14 mouse cellular contexts compared by ENCODE assay signal in the genomic region with DNA sequence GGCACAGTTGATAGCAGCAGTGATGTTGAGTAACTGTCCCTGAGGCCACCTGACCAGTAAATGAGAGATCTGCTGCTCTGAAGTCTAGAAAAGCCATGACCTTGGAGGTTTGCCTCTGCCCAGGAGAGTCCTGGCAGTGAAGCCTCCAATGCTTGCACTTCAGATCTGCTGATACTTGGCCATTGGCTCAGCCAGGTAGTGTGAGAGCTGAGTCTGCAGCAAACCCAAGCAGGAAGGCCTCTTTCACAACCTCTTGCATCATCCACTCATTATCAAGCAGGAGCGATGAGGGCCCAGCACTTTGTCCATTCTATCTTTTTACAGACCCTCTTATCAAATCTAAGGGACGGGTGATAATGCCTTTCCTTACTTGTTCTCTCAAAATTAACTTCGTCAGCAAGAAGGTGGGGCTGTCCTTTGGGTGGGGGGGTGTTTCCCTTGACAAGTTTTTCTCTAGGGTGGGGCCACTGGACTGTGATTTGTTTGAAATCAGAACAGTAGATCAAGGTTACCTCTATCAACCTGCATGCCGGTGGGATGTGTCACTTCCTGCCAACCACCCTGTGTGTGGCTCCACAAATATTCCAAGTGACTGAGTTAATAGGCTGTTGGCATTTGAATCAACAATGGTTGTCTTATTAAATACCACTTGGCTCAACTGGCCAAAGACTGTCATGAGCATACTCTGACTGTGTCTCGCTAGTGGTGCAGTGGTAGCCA. TPM values are rescaled to one million over a fixed set of nuclear protein-coding genes. Genes with fewer than 3 reads are reported as not detected.
A peak's percentile ranks its signal among the peaks of the same experiment; 100 is the strongest.
DNase-seq lines count a peak whose midpoint lies in the region; ATAC-seq and TF ChIP-seq lines count a peak whose summit lies in the region.
"Had no signal": no experiment of that assay in that cellular context is flagged by ENCODE, and none has a peak within 500 bp of the region (broad histone marks: within the 10 kb centered on the region; RNA-seq: fewer than 3 reads in every experiment).

No protein-coding gene starts in this region.

- 77% methylated on average over 5 of the region's 5 CpGs for WGBS in kidney, adult 2 months
- 75% methylated on average over 5 of the region's 5 CpGs for WGBS in intestine, embryonic 14.5 days
- 54% methylated on average over 5 of the region's 5 CpGs for WGBS in lung, adult 2 months
- WGBS in stomach, embryonic 16.5 days = 65% methylated on average over 5 of the region's 5 CpGs
- WGBS in kidney, embryonic 16.5 days = 81% methylated on average over 5 of the region's 5 CpGs

- no peaks in the 10 kb centered on the region for H3K36me3 ChIP-seq in kidney, adult 2 months (ENCODE audit: control insufficient read depth, insufficient read depth, low read length)
- H3K36me3 ChIP-seq in intestine, embryonic 14.5 days (ENCODE audit: control insufficient read depth, insufficient read depth, low read length) = no peaks in the 10 kb centered on the region
- H3K36me3 ChIP-seq in stomach, embryonic 16.5 days (ENCODE audit: control insufficient read depth, insufficient read depth, low read length) = no peaks in the 10 kb centered on the region
- H3K36me3 ChIP-seq in kidney, embryonic 16.5 days (ENCODE audit: insufficient read depth, low read length) = no peaks in the 10 kb centered on the region
- H3K36me3 ChIP-seq: heart, embryonic 12.5 days; hindbrain, embryonic 15.5 days had no signal

- H3K27ac ChIP-seq in kidney, adult 2 months (ENCODE audit: insufficient read depth, low read depth, low read length) = peak overlapping the region; percentile 35
- no peak overlapping the region for H3K27ac ChIP-seq in intestine, embryonic 14.5 days (ENCODE audit: low read depth)
- peak overlapping the region; percentile 46 for H3K27ac ChIP-seq in stomach, embryonic 16.5 days (ENCODE audit: low read length)
- H3K27ac ChIP-seq in kidney, embryonic 16.5 days (ENCODE audit: low read length) = no peak overlapping the region
- H3K27ac ChIP-seq in left cerebral cortex, adult 2 months = no peak overlapping the region
- H3K27ac ChIP-seq: hindbrain, embryonic 15.5 days had no signal

- no peak; the same call in 1 of the 2 replicates for TF ChIP-seq CTCF in kidney, adult 2 months (conservative IDR thresholded peaks at IDR 0.05; ENCODE audit: insufficient read depth, insufficient read length, low read depth, low read length)
- TF ChIP-seq CTCF in lung, adult 2 months (IDR thresholded peaks at IDR 0.05; ENCODE audit: insufficient read depth, low read length) = no peak
- no peak for TF ChIP-seq CTCF in left cerebral cortex, adult 2 months (IDR thresholded peaks at IDR 0.05)

- no peak for TF ChIP-seq POLR2A in kidney, adult 2 months (IDR thresholded peaks at IDR 0.05; ENCODE audit: low read depth, low read length)
- TF ChIP-seq POLR2A in lung, adult 2 months (IDR thresholded peaks at IDR 0.05; ENCODE audit: borderline replicate concordance, extremely low read depth, low read depth, low read length) = no peak

- 0 out of 2 replicates have a peak, but pooled peaks have one; percentile 36 for ATAC-seq in intestine, embryonic 14.5 days (replicated peaks; ENCODE audit: low FRiP score, low TSS enrichment, low read depth)
- ATAC-seq in stomach, embryonic 16.5 days (ENCODE audit: insufficient read depth, low FRiP score) = peak; percentile 42; the same call in 1 of the 2 replicates
- ATAC-seq in kidney, embryonic 16.5 days (ENCODE audit: low FRiP score, low TSS enrichment) = no peak
- ATAC-seq: CD4-positive, CD25-positive, alpha-beta regulatory T cell, adult 4 months had no signal

- H3K4me1 ChIP-seq in kidney, adult 2 months (ENCODE audit: control insufficient read depth, insufficient read depth, low read length) = peaks cover 9% of the 10 kb centered on the region
- peaks cover 5% of the 10 kb centered on the region; the same call in 1 of the 2 replicates for H3K4me1 ChIP-seq in intestine, embryonic 14.5 days (replicated peaks; ENCODE audit: control insufficient read depth, insufficient read depth, low read length)
- peaks cover 29% of the 10 kb centered on the region for H3K4me1 ChIP-seq in lung, adult 2 months (ENCODE audit: control insufficient read depth, insufficient read depth, low read length)
- peaks cover 11% of the 10 kb centered on the region for H3K4me1 ChIP-seq in stomach, embryonic 16.5 days (ENCODE audit: control insufficient read depth, insufficient read depth, low read length)
- H3K4me1 ChIP-seq in kidney, embryonic 16.5 days (ENCODE audit: insufficient read depth, low read length) = peaks cover 16% of the 10 kb centered on the region

- DNase-seq in kidney, adult 2 months = peak; percentile 19
- no peak for DNase-seq in kidney, postnatal 14 days
- DNase-seq in intestine, embryonic 14.5 days (ENCODE audit: low spot score) = no peak
- peak; percentile 55 for DNase-seq in lung, adult 2 months
- no peak for DNase-seq in cerebellum, postnatal 14 days
- no peak for DNase-seq in left cerebral cortex, adult 2 months (ENCODE audit: extremely low spot score in 1 of 2, low spot score in 2 of 2)
- DNase-seq: cerebellum, adult 11-12 months had no signal

- H3K4me2 ChIP-seq in intestine, embryonic 14.5 days (ENCODE audit: low read length) = no peak overlapping the region
- no peak overlapping the region for H3K4me2 ChIP-seq in stomach, embryonic 16.5 days (ENCODE audit: low read depth, low read length)
- no peak overlapping the region for H3K4me2 ChIP-seq in kidney, embryonic 16.5 days (replicated peaks; ENCODE audit: low read depth, low read length)
- H3K4me2 ChIP-seq: heart, embryonic 12.5 days; hindbrain, embryonic 15.5 days had no signal

- intact Hi-C loops in left cerebral cortex, adult 2 months (cut with DNase I) = no loop called here

- H3K9ac ChIP-seq in intestine, embryonic 14.5 days (ENCODE audit: low read length) = no peak overlapping the region
- no peak overlapping the region for H3K9ac ChIP-seq in stomach, embryonic 16.5 days (ENCODE audit: low read length)
- no peak overlapping the region for H3K9ac ChIP-seq in kidney, embryonic 16.5 days (replicated peaks; ENCODE audit: low read length)
- H3K9ac ChIP-seq: heart, embryonic 12.5 days; hindbrain, embryonic 15.5 days had no signal

- H3K9me3 ChIP-seq in intestine, embryonic 14.5 days (ENCODE audit: control insufficient read depth, low read length) = no peaks in the 10 kb centered on the region
- H3K9me3 ChIP-seq in stomach, embryonic 16.5 days (replicated peaks; ENCODE audit: control insufficient read depth, low read length) = no peaks in the 10 kb centered on the region
- no peaks in the 10 kb centered on the region for H3K9me3 ChIP-seq in kidney, embryonic 16.5 days (ENCODE audit: low read length)
- H3K9me3 ChIP-seq: heart, embryonic 12.5 days; hindbrain, embryonic 15.5 days had no signal

- no peaks in the 10 kb centered on the region for H3K27me3 ChIP-seq in kidney, adult 2 months (replicated peaks; ENCODE audit: control insufficient read depth, insufficient read depth, low read length)
- H3K27me3 ChIP-seq in intestine, embryonic 14.5 days (replicated peaks; ENCODE audit: control insufficient read depth, insufficient read depth, low read length) = no peaks in the 10 kb centered on the region
- no peaks in the 10 kb centered on the region for H3K27me3 ChIP-seq in stomach, embryonic 16.5 days (ENCODE audit: control insufficient read depth, insufficient read depth, low read length)
- H3K27me3 ChIP-seq in kidney, embryonic 16.5 days (ENCODE audit: insufficient read depth, low read length) = no peaks in the 10 kb centered on the region
- H3K27me3 ChIP-seq: heart, embryonic 12.5 days; hindbrain, embryonic 15.5 days had no signal

- no peak overlapping the region for H3K4me3 ChIP-seq in kidney, adult 2 months (ENCODE audit: insufficient read depth, low read depth, low read length)
- no peak overlapping the region for H3K4me3 ChIP-seq in intestine, embryonic 14.5 days (ENCODE audit: low read depth, low read length)
- H3K4me3 ChIP-seq in lung, adult 2 months (replicated peaks; ENCODE audit: extremely low read depth, low read depth, low read length) = no peak overlapping the region
- no peak overlapping the region for H3K4me3 ChIP-seq in stomach, embryonic 16.5 days (replicated peaks; ENCODE audit: low read length)
- H3K4me3 ChIP-seq in kidney, embryonic 16.5 days (ENCODE audit: low read length) = no peak overlapping the region
- H3K4me3 ChIP-seq in left cerebral cortex, adult 2 months = no peak overlapping the region
- H3K4me3 ChIP-seq: heart, embryonic 12.5 days; hindbrain, embryonic 15.5 days had no signal

RNA-seq across cellular contexts. Expression of gene Acsl5, which starts 6.1 kb away (rescaled TPM):
- polyA plus RNA-seq in kidney, adult 2 months (2012; rRNA removed) = 26.8 and 29.3 TPM in 2 replicates
- 86.5 and 93.2 TPM in 2 replicates for polyA plus RNA-seq in intestine, embryonic 14.5 days (2014; fragmentation: Nextera tagmentation; extraction: Ambion mirVana)
- polyA plus RNA-seq in lung, adult 2 months (2012; rRNA removed) = 34.4 and 53.2 TPM in 2 replicates
- 145 and 151 TPM in 2 replicates for polyA plus RNA-seq in stomach, embryonic 16.5 days (2015; fragmentation: Nextera tagmentation; extraction: Ambion mirVana)
- polyA plus RNA-seq in kidney, embryonic 16.5 days (2015; fragmentation: Nextera tagmentation; extraction: Ambion mirVana) = 58.4 and 59.0 TPM in 2 replicates
- total RNA-seq in left cerebral cortex, adult 2 months (2021) = 10 to 100 TPM; 52.0 to 57.0 TPM

RNA-seq across cellular contexts. Expression of gene Gucy2g, which starts 16.8 kb away (rescaled TPM):
- polyA plus RNA-seq in kidney, adult 2 months (2012; rRNA removed) = 0.88 and 1.1 TPM in 2 replicates
- polyA plus RNA-seq in intestine, embryonic 14.5 days (2014; fragmentation: Nextera tagmentation; extraction: Ambion mirVana) = not detected in 2 replicates
- polyA plus RNA-seq in lung, adult 2 months (2012; rRNA removed) = 0.32 TPM in 2 replicates
- polyA plus RNA-seq in stomach, embryonic 16.5 days (2015; fragmentation: Nextera tagmentation; extraction: Ambion mirVana) = 0.05 and 0.11 TPM in 2 replicates
- 0.05 and 0.10 TPM in 2 replicates for polyA plus RNA-seq in kidney, embryonic 16.5 days (2015; fragmentation: Nextera tagmentation; extraction: Ambion mirVana)
- total RNA-seq in left cerebral cortex, adult 2 months (2021) = 1 to 10 TPM; 3.3 to 3.5 TPM
- total RNA-seq: midbrain, postnatal 0 days had no signal
- polyA plus RNA-seq: limb, embryonic 11.5 days; midbrain, postnatal 0 days had no signal

RNA-seq across cellular contexts. Expression of gene Zdhhc6, which starts 58.0 kb away (rescaled TPM):
- polyA plus RNA-seq in kidney, adult 2 months (2012; rRNA removed) = 22.5 and 29.1 TPM in 2 replicates
- polyA plus RNA-seq in intestine, embryonic 14.5 days (2014; fragmentation: Nextera tagmentation; extraction: Ambion mirVana) = 102 and 108 TPM in 2 replicates
- 6.8 and 10.8 TPM in 2 replicates for polyA plus RNA-seq in lung, adult 2 months (2012; rRNA removed)
- 85.8 and 92.1 TPM in 2 replicates for polyA plus RNA-seq in stomach, embryonic 16.5 days (2015; fragmentation: Nextera tagmentation; extraction: Ambion mirVana)
- polyA plus RNA-seq in kidney, embryonic 16.5 days (2015; fragmentation: Nextera tagmentation; extraction: Ambion mirVana) = 111 and 115 TPM in 2 replicates
- 10 to 100 TPM; 26.3 to 28.9 TPM for total RNA-seq in left cerebral cortex, adult 2 months (2021)

RNA-seq across cellular contexts. Expression of gene Vti1a, which starts 58.3 kb away (rescaled TPM):
- 15.7 and 15.9 TPM in 2 replicates for polyA plus RNA-seq in kidney, adult 2 months (2012; rRNA removed)
- polyA plus RNA-seq in intestine, embryonic 14.5 days (2014; fragmentation: Nextera tagmentation; extraction: Ambion mirVana) = 23.5 and 24.6 TPM in 2 replicates
- polyA plus RNA-seq in lung, adult 2 months (2012; rRNA removed) = 10.3 and 11.5 TPM in 2 replicates
- 26.1 and 27.0 TPM in 2 replicates for polyA plus RNA-seq in stomach, embryonic 16.5 days (2015; fragmentation: Nextera tagmentation; extraction: Ambion mirVana)
- 28.7 and 30.6 TPM in 2 replicates for polyA plus RNA-seq in kidney, embryonic 16.5 days (2015; fragmentation: Nextera tagmentation; extraction: Ambion mirVana)
- 10 to 100 TPM; 66.2 to 67.0 TPM for total RNA-seq in left cerebral cortex, adult 2 months (2021)

Comparison
In these comparisons a context has a peak if more than half of its experiments do, and no peak if none do; other contexts are left out.
1. DNase-seq: peak in kidney, adult 2 months (single experiment) and lung, adult 2 months (single experiment); none in kidney, postnatal 14 days (single experiment), intestine, embryonic 14.5 days (single experiment), cerebellum, postnatal 14 days (0 of 2) and left cerebral cortex, adult 2 months (0 of 2).
2. H3K27ac ChIP-seq: peak in kidney, adult 2 months (single experiment) and stomach, embryonic 16.5 days (single experiment); none in intestine, embryonic 14.5 days (single experiment), kidney, embryonic 16.5 days (single experiment) and left cerebral cortex, adult 2 months (single experiment).